Mouse (Mus musculus) thymus, postnatal 4 days (tissue): ENCODE measurements around the gene Nmu.

Experiments
- DNase-seq: peaks from one replicate; pipeline ENCODE4 v3.0.0; 2021

Nmu gene

DNA sequence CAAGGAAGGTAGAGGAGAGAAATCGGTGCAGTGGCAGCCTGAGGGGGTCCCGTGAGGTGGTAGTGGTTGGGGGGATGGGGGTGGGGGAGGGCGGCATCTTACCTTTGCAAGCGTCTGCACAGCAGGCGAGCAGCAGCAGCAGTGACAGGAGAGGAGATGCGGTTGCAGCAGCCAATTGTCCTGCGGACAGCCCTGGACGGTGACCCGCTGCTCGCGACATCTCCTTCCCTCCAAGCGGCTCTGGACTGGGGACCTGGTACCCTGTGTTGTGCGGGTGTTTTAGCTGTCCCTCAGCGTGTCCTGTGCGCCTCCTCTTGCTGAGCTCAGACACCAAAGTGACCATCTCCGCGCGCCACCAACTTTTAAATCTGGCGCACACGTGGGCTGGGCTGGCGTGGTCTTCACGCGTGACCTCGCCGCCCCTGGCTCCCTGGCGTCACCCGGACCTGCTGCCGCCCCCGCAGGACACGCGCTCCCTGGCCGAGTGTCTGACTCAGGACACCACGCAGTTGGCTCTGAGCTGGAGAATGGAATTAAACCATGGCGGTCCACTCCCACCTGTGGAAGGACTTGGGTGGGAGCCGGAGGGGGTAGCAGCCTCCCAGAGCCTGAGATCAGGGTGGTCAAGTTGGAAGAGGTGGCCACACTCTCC, at the start of gene Nmu:
Gene Nmu, minus strand, starts transcription at position 336 of the 652 bp plus-strand sequence.
- no peak for DNase-seq

DNA sequence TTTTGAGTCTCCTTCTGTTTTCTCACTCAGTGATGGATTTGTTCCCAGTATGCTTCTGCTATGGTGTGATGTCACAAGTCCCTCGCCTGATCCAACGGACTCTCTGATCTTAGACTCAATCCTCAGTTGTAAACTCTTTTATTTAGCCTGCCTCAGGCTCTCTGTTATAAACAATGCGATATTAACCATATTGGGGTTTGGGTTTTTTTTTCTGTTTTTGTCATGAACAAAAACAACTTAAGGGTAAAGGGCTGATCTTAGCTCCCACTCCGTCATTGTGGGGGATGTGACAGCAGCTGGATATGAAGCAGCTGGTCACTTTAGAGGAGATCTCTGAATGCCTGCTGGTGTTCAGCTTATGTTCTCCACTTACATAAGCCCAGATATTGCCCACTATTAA, 48.1 kb upstream of the Nmu start:
- DNase-seq, result no peak

DNA sequence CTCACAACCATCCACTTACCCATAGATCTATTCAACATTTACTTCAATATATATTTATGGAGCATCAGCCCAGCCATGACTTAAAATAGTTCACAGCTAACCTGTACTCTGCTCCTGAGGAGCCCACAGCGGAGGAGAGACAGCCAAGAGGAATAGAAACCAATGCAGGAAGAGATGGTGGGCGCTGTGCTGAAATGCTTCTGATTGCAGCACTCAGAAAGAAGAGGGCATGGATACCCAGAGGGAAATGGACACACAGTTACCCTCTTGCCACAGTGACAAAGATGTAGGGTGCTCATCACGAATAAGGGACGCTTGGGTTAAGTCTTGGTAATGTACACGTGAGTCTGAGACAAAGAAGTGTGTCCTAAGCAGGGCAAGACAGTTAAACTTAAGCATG, 30.8 kb upstream of the Nmu start:
- DNase-seq, result no peak

DNA sequence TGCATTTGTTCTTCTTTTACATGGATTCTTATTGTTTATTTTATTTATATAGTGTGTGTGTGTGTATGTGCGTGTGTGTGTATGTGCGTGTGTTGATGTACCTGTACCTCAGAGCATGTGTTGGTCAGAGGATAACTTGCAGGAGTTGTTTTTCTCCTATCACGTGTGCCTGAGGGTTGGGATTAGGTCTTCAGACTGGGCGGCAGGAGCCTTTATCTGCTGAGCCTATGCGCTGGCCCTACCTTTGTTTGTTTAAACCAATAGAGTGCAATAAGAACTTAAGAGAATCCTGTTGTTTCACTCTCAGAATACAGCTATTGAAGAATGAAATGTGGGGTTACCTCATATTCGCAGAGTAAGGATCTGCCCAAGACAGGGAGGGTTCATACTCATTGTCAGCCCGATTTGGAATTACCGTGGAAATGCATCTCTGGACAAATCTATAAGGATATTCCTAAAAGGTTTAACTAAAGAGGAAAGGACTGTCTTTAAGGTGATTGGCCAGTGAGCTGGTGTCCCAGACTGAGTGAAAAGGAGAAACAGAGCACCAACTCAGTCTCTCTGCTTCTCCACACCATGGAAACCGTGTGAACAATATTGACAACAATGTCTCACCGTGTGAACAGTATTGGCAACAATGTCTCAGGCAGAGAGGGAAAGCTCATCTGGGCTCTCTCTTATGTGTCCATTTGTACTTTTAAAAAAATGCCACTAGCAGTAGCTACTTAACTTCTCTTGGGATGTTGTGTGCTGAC, 25.6 kb upstream of the Nmu start:
- DNase-seq, result no peak

DNA sequence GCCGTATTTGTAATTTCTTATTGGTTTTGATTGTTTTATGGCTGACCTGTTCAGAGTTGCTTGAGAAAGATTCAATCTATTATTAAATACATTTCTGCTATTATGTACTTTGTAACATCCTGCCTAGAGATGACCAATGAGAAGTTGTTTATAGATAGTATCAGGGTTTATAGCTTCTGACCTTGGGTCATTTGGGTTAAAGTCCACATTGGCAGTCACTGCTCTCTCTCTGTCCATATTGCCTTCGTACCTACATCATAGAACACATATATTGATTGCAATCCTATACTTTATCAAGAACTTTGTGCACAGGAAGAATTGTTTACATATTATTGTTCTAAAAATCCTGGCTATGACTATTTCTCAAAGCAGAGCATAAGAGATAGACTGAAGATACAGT, 24.9 kb upstream of the Nmu start:
- no peak for DNase-seq

DNA sequence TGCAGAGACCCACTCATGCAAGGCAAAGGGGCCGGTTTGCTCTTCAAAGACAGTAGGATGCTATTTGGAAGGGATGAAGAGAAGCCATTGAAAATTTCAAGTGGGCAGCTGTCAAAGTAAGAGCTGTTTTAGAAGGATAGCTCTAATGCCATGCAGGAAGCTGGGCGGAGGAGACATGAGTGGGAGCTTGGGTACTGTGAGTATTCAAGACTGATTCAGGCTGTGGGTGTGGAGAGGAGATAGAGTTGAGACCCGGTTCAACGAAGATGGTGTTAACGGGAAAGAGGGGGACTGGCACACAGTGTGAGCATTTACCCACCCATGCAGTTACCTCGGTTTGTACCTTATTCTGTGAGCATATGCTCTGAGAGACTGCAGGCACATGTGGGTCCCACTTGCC, 20.1 kb upstream of the Nmu start:
- DNase-seq, result no peak

DNA sequence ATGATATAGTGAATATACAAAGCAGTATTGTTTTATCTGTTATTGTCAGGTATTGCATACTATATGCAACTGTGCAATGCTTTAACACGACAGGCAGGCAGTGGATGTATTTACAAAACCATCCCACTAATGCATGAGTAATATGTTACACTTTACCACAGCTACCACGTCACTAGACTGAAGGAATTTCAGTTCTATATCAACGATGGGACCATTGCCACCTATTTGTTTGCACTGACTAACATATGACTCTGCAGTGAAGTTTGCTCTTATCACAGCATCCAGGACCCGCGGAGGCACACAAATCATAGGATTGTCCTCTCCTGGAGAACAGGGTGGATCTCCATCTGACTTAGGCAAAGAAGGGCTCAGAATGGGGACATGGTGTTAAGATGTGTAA, 18.2 kb upstream of the Nmu start:
- DNase-seq, result no peak

DNA sequence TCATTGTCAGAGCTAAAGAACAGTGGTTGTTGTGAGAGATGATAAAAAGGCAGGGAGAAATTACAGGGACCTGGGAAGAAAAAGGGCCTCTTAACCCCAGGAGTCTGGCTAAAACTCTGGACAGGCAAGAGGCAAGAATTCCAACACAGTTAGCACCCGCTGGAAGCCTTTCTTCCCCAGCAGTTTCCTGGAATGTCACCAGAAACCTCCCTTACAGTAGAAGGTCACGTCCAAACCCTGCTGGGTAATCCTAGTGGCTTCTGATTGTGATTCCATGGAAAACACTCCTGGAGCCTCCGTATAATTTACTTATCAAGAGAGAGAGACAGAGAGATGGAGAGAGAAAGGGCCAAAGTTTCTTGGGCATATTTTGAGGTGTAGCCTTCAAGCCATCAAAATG, 15.6 kb upstream of the Nmu start:
- DNase-seq, result no peak

DNA sequence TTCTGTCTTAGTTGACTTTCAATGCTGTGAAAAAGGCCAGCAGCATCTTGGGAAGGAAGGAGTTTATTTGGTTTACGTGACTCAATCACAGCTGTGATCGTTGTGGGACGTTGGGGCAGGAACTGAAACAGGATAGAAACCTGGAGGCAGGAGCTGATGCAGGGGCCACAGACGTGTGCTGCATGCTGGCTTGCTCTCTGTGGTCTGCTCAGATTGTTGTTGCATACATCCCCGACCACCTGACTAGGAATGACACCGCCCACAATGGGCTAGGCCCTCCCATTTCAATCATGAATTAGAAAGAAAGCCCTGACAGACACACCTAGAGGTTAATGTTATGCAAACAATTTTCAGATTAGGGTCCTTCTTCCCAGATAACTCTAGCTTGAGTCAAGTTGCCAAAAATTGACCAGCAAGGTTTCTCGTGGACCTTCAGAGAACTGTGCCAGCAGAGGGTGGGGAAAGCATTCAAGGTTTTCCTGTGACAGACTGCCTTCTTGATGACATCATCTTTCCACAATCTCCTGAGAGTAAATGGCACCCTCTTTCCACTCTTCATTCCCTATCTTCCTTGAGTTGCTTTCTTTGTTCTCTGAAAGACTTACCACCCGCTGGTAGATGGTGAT, 5.7 kb upstream of the Nmu start:
- DNase-seq, result no peak

DNA sequence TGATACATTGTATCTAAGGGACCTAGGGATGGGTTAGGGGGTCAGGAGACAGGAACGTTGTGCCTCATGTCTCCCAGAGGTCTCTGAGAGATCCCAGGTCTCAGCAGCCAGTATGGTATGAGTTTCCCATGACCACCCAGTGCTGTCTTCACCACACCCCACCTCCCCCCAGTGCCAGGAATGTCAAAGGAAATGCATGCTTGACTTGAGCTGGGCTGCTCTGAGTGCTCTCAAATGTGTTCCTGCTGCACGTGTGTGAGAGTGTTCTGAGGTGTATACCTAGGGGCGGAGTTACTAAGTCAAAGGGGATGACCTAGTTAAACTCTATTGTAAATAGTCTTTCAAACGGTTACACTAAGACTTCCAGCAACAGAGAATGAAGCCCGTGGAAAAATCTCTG, 1.8 kb upstream of the Nmu start:
- no peak for DNase-seq

DNA sequence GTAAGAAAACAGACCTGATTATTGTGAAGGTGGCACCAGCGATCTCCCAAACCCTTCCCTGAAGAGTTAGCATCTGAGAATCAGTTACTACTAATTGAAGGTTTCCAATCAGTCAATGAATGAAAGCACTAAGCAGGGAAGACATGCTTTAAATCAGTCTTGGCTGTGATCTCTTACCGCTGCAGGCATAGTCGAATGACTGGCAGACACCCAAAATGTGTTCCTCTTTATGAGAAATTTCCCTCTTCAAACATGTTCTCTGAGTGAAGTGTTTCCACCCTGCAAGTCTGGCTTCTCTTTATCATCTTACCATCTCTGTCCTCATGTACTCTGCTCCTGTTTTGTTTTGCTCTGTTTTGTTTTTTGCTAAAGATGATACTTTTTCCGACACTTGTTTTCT, 2.8 kb downstream of the Nmu start:
- no peak for DNase-seq

DNA sequence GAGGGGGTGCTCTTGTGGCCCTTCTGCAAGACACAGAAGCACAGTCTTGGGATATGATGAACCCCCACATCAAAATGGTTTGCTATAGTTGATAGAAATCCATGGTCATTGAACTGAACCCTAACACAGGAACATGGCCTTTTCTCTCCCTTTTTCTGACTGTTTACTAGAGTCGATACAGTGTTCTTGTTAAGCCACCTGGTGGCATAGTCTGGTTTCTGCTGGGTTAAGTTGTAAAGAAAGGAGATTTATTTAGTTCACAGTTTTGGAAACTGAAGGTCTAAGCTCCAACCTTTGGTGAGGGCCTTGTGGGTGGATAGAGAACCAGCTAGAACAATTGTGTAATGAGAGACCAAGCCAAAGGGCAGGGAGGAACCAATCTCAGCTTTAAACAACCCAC, 3.5 kb downstream of the Nmu start:
- no peak for DNase-seq

DNA sequence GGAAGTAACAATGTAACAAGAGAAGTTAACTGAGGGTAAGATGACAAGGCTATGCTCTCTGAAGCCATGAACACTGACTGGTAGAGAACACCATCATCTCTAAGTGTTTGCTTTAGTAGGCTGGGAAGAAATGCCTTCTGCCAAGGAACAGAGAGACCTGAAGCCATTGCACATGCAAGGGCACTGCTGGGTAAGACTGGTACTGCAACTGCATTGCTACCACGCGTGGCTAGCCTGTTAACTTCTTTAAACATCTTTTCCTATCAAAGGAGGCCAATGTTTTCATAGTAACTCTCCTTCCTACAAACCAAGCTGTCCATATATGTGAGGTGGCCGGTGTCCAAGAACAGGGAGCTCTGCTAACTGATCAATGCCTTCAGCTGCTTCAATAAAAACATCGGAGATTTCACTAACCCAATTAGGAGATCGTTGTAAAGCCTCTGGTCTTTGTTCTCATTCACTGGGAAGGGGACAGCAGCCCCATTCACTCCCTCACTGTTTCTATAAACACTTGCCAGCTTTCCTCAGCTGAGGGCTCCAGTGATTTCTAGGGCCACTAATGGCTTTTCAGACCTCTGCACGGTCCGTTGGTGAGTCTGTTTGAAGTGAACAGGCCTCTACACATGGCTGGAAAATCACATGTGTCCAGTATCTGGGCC, 11.5 kb downstream of the Nmu start:
- DNase-seq, result no peak

DNA sequence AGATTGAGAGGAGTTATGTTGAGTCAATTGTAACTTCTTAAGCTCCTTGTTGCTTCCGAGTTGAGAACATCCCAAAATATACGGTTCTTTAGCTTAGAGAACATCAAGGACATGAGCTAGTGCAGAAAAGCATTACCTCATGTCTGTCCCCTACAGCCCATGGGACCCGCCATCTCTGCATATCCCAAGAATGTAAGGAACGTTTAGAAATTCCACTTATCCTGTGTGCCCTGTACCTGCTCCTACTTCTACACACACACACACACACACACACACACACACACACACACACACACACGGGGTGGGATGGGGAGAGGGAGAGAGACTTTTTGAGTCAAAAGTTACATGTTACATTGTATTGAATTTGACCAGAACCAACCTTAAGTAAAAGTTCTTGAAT, 12.1 kb downstream of the Nmu start:
- no peak for DNase-seq

DNA sequence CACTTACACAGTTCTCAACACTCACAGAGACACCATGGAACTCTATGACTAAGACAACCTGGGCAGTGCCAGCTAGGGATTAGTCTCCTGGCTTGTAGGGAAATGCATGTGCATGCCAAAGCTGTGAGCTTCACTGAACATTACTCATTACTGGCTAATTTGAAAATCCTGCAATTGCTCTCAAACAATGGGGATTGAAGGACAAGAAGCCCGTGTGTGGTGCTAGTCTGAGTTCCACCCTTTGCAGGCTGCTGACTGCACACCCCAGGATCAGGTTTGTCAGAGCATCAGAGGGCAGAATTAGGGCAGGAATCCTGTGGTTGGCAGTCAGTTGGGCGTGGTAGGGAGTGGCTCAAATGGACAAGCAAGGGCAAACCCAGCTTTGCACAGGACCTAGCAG, 17.5 kb downstream of the Nmu start:
- no peak for DNase-seq

DNA sequence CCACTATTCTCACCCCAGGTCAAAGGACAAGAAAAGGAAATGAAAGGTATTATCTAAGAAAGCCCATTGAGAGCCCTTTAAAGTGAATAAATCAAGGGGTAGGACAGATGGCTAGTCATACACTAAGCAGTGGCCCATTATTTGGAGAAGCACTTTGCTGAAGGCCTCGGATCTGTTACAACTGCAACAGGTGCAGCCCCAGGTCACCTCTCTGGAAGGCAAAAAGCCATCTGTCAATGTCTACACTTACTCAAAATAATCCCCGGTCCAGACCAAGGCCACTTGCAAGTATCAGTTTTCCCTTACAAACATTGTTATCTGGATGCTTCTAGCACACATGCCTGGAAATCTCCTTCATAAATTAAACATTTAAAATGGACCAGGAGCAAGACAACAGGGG, 22.7 kb downstream of the Nmu start:
- DNase-seq, result no peak

DNA sequence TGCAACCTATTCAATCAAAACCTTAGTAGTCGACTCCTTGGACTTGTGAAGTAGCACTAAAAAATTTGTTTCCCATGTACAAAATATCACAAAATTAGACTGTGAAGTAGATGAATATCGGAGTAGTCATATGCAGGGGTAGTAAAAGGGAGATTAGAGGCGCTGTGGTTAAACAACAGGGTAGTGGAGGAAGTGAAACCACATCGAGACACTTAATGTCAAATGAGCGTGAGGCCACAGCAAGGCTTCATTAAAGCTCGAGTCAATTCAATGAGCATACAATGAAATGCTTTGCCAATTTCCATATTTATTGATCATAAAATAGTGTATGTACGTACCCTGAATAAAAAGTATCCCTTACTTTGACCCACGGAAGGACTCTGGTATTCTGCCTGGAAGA, 26.5 kb downstream of the Nmu start:
- no peak for DNase-seq

DNA sequence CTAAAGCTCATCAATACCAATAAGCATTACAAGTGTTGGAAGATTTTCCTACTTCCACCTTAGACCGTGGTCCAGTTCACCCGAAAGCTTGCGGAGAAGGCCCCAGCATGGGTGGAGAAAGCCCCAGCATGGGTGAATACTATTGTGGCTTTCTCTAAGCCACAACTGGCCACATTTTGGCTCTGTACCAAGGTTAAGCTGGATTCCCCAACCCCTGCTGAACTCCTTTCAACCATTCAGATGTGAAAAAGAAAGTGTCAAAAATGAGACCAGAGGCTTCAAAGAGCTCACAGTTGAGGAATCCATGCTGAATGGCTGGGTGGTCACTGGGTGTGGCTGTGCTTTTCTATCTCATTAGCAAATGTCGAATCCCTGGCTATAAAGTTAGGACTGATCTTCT, 29.8 kb downstream of the Nmu start:
- no peak for DNase-seq

DNA sequence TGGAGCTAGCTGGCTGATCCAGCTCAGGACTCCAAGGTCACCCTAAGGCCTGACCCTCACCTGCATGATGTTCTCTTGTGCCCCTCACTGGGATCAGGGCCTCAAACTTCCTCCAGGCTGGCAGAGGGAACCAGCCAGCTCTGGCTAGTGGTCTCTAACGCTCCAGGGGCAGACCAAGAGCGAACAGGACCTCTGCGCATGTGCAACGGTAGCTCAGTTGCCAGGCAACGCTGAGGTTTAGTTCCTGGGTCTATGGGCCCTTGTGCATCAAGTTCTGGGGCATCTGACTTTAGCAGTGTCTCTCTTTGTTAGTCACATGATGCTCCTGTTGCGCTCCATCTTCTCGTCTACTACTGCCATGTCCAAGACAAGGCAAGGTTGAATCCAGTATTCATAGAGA, 32.6 kb downstream of the Nmu start, which contains the start of gene Pdcl2:
Gene Pdcl2, minus strand, starts transcription at position 204 of the 400 bp plus-strand sequence.
- no peak for DNase-seq

DNA sequence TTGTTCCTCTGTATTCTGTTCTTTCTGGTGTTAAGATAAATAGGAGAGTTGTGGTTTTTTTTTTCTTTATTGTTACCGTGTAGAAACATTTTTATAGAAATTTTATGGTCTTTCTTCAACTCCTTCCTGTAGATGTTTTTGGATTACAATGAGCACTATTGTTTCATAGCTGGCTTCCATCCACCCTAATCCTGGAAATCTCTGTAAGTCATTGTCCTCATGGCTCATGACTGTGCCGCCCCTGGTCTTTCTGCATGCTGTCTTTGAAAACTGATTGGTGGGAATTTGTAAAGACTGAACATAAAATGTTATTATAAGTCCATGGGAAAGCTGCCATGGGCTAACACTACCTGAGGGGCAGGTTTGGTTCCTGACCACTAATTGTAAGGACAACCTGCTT, 36.3 kb downstream of the Nmu start:
- no peak for DNase-seq

DNA sequence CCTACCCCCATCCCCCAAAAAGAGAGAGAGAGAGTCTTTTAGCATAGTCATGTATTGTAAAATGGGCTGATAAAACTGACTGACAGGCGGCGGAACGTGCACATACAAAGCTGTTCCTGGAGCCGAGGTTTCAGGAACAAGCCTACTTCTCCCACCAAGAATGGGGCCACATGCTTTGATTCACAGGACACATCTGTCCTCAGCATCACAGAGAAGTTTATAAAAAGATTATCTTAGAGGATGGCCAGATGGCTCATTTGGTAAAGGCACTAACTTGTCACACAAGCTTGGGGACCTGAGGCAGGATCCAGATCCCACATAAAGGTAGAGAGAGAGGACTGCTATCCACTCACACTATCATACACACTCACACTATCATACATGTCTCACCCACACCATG, 38.5 kb downstream of the Nmu start:
- no peak for DNase-seq

DNA sequence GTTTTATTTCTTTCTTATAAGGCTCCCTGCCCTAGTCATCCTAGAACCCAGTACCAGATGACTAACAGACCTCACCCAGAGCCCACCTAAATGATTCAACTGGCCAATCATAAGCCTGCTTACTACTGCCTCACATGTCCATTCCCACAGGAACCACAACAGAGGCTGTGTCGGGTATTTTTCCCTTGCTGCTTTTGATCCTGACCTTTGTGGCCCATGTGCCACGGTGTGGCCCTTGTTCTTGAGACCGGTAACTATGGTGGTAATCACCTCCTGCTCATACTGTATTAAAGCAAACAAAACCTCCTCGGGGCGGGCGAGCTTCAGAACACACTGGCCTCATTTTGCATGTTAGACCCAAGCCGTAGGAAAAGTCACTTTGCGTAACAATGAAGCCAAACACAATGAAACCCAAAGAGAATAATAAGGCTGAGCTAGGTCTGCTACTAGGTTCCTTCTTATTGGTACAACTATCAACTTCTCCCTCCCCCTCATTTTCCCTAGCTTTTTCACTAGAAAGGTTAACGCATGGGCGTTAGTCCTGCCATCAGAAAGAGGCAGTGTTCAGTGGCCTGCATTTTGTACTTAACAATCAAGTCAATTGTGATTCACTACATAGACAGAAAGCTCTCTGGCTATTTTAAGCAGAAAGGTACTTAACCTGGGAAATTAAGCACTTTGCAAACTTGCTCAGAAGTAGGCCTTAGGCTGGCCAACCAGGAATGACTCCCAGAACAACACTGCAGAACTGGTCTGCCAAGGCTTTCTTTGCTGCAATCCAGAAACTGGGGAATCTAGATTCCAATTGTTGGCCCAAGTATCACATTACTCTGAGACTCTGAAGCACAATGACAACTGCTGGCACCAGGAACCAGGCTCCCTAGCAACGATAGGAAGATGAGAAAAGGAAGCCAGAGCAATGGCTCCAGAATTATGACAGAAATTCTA, 42.1 kb downstream of the Nmu start:
- no peak for DNase-seq

DNA sequence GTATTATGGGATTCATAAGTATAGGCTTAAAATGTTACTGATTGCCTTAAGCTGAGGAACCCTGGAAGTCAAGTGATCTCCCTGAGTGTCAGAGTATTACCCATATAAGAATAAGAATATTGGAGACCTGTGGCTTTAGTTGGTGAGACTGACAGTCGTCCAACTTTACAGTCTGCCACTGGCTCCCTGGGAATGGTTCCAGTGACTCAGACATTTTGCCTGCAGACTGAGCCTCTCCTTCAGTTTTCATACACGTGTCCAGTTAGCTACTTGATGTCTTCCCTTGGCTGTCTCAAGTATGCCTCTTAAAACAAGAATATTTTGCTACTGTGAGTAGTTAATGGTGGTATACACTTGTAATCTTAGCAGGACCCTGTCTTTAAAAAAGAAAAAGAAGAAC, 55.4 kb downstream of the Nmu start:
- no peak for DNase-seq
